13 mouse cellular contexts compared by ENCODE assay signal in the genomic region with DNA sequence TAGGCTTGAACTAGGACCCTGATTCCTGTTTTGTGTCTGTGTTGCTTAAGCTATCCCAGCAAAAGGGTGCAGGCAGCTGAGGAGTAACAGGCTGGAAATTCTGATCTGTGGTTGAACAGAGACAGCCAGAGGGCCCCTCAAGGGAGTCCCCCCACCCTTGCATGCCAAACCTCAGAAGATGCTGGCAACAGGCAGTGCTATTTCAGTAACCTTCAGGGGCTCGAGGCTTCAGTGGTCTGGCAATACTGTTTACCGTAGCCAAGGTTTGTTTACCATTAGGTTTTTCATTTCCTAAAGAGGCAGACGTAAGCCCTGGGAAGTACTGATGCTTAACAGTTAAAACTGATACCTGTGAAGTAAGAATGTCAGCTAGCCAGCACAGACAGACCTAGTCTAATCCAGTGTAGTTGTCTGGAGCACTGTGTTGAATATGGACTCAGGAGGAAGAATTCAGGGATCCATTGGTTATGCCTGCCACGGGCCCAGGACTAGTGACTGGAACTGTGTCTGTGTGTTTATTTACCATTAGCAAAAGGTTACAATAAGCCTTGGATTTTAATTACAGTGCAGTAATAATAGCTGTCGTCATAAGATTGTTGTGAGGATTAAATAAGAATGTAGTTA. TPM values are rescaled to one million over a fixed set of nuclear protein-coding genes. Genes with fewer than 3 reads are reported as not detected.
A peak's percentile ranks its signal among the peaks of the same experiment; 100 is the strongest.
DNase-seq lines count a peak whose midpoint lies in the region; ATAC-seq lines count a peak whose summit lies in the region.
"Had no signal": no experiment of that assay in that cellular context is flagged by ENCODE, and none has a peak within 500 bp of the region (broad histone marks: within the 10 kb centered on the region; RNA-seq: fewer than 3 reads in every experiment).

No protein-coding gene starts in this region.

- no peaks in the 10 kb centered on the region for H3K9me3 ChIP-seq in midbrain, embryonic 14.5 days (ENCODE audit: control insufficient read depth, low read length)
- no peaks in the 10 kb centered on the region for H3K9me3 ChIP-seq in midbrain, embryonic 15.5 days
- H3K9me3 ChIP-seq in intestine, embryonic 16.5 days (ENCODE audit: control insufficient read depth, low read length), result no peaks in the 10 kb centered on the region
- H3K9me3 ChIP-seq in forebrain, embryonic 16.5 days (ENCODE audit: control insufficient read depth, low read length), result no peaks in the 10 kb centered on the region
- H3K9me3 ChIP-seq: hindbrain, embryonic 10.5 days; lung, embryonic 15.5 days; midbrain, embryonic 12.5 days had no signal

- no peaks in the 10 kb centered on the region for H3K27me3 ChIP-seq in midbrain, embryonic 14.5 days (ENCODE audit: control insufficient read depth, insufficient read depth, low read length)
- no peaks in the 10 kb centered on the region for H3K27me3 ChIP-seq in midbrain, embryonic 15.5 days (replicated peaks)
- no peaks in the 10 kb centered on the region for H3K27me3 ChIP-seq in intestine, embryonic 16.5 days (replicated peaks; ENCODE audit: control insufficient read depth, insufficient read depth, low read length)
- H3K27me3 ChIP-seq in forebrain, embryonic 16.5 days (replicated peaks; ENCODE audit: control insufficient read depth, insufficient read depth, low read length), result no peaks in the 10 kb centered on the region
- H3K27me3 ChIP-seq: lung, embryonic 15.5 days had no signal

- H3K27ac ChIP-seq in midbrain, embryonic 14.5 days (replicated peaks; ENCODE audit: low read depth, low read length), result no peak overlapping the region
- no peak overlapping the region for H3K27ac ChIP-seq in midbrain, embryonic 15.5 days
- peak overlapping the region; percentile 66 for H3K27ac ChIP-seq in intestine, embryonic 16.5 days (ENCODE audit: low read length)
- H3K27ac ChIP-seq in forebrain, embryonic 16.5 days (ENCODE audit: low read length), result no peak overlapping the region
- H3K27ac ChIP-seq: hindbrain, embryonic 10.5 days; lung, embryonic 15.5 days; midbrain, embryonic 12.5 days had no signal

- peak; percentile 37 for DNase-seq in midbrain, embryonic 14.5 days
- DNase-seq in kidney, postnatal 25 days, result peak; percentile 57 to 73
- DNase-seq in yolk sac, embryonic 10.5 days (ENCODE audit: low spot score), result peak; percentile 77
- DNase-seq: embryo, embryonic 11 days; thymus, adult 18-20 months had no signal

- peaks cover 28% of the 10 kb centered on the region for H3K4me1 ChIP-seq in midbrain, embryonic 14.5 days (ENCODE audit: control insufficient read depth, insufficient read depth, low read length)
- peaks cover 27% of the 10 kb centered on the region for H3K4me1 ChIP-seq in midbrain, embryonic 15.5 days
- peaks cover 20% of the 10 kb centered on the region; the same call in 1 of the 2 replicates for H3K4me1 ChIP-seq in intestine, embryonic 16.5 days (ENCODE audit: control insufficient read depth, insufficient read depth, low read length)
- peaks cover 20% of the 10 kb centered on the region for H3K4me1 ChIP-seq in forebrain, embryonic 16.5 days (replicated peaks; ENCODE audit: control insufficient read depth, insufficient read depth, low read length)

- H3K9ac ChIP-seq in midbrain, embryonic 14.5 days (replicated peaks; ENCODE audit: low read length), result no peak overlapping the region
- H3K9ac ChIP-seq in midbrain, embryonic 15.5 days, result no peak overlapping the region
- H3K9ac ChIP-seq in intestine, embryonic 16.5 days (ENCODE audit: low read depth, low read length), result peak overlapping the region; percentile 25; the same call in 1 of the 2 replicates
- H3K9ac ChIP-seq in forebrain, embryonic 16.5 days (replicated peaks; ENCODE audit: low read depth, low read length), result no peak overlapping the region
- H3K9ac ChIP-seq: lung, embryonic 15.5 days; midbrain, embryonic 12.5 days had no signal

- H3K36me3 ChIP-seq in midbrain, embryonic 14.5 days (ENCODE audit: control insufficient read depth, insufficient read depth, low read length), result no peaks in the 10 kb centered on the region
- H3K36me3 ChIP-seq in midbrain, embryonic 15.5 days (replicated peaks), result no peaks in the 10 kb centered on the region
- no peaks in the 10 kb centered on the region for H3K36me3 ChIP-seq in intestine, embryonic 16.5 days (ENCODE audit: control insufficient read depth, insufficient read depth, low read length)
- H3K36me3 ChIP-seq in forebrain, embryonic 16.5 days (ENCODE audit: control insufficient read depth, insufficient read depth), result no peaks in the 10 kb centered on the region
- H3K36me3 ChIP-seq: hindbrain, embryonic 10.5 days; lung, embryonic 15.5 days; midbrain, embryonic 12.5 days had no signal

- no peak overlapping the region for H3K4me2 ChIP-seq in midbrain, embryonic 14.5 days (ENCODE audit: low read length)
- no peak overlapping the region for H3K4me2 ChIP-seq in midbrain, embryonic 15.5 days
- peak overlapping the region; percentile 22; the same call in 1 of the 2 replicates for H3K4me2 ChIP-seq in intestine, embryonic 16.5 days (ENCODE audit: low read depth, low read length)
- H3K4me2 ChIP-seq in forebrain, embryonic 16.5 days (ENCODE audit: low read length), result no peak overlapping the region
- H3K4me2 ChIP-seq: lung, embryonic 15.5 days; midbrain, embryonic 12.5 days had no signal

- no peak overlapping the region for H3K4me3 ChIP-seq in midbrain, embryonic 14.5 days (replicated peaks; ENCODE audit: low read depth, low read length)
- H3K4me3 ChIP-seq in midbrain, embryonic 15.5 days, result no peak overlapping the region
- H3K4me3 ChIP-seq in intestine, embryonic 16.5 days (ENCODE audit: low read length), result no peak overlapping the region
- no peak overlapping the region for H3K4me3 ChIP-seq in forebrain, embryonic 16.5 days (replicated peaks; ENCODE audit: low read length)
- H3K4me3 ChIP-seq: hindbrain, embryonic 10.5 days; lung, embryonic 15.5 days; midbrain, embryonic 12.5 days had no signal

- no peak for ATAC-seq in midbrain, embryonic 14.5 days (ENCODE audit: low FRiP score, low TSS enrichment)
- ATAC-seq in midbrain, embryonic 15.5 days (replicated peaks), result no peak
- ATAC-seq in intestine, embryonic 16.5 days, result no peak
- no peak for ATAC-seq in forebrain, embryonic 16.5 days
- no peak for ATAC-seq in erythroid progenitor cell, adult 5-6 weeks (replicated peaks; ENCODE audit: low FRiP score, poor library complexity, severe bottlenecking)
- ATAC-seq: activated CD4-positive, CD25-positive, alpha-beta regulatory T cell, adult 4 months had no signal

- 70% methylated on average over 5 of the region's 5 CpGs for WGBS in midbrain, embryonic 14.5 days
- 60% methylated on average over 5 of the region's 5 CpGs for WGBS in midbrain, embryonic 15.5 days
- 45% methylated on average over 5 of the region's 5 CpGs for WGBS in intestine, embryonic 16.5 days
- WGBS in forebrain, embryonic 16.5 days, result 49% methylated on average over 5 of the region's 5 CpGs

RNA-seq across cellular contexts. Expression of a gene that starts 29.0 kb away (rescaled TPM):
- 8.3 and 10.2 TPM in 2 replicates for polyA plus RNA-seq in midbrain, embryonic 14.5 days (2014; fragmentation: Nextera tagmentation; extraction: Ambion mirVana)
- polyA plus RNA-seq in midbrain, embryonic 15.5 days (2015; fragmentation: Nextera tagmentation; extraction: Ambion mirVana), result 9.6 and 10.3 TPM in 2 replicates
- 4.7 and 5.4 TPM in 2 replicates for polyA plus RNA-seq in intestine, embryonic 16.5 days (2015; fragmentation: Nextera tagmentation; extraction: Ambion mirVana)
- polyA plus RNA-seq in forebrain, embryonic 16.5 days (2015; fragmentation: Nextera tagmentation; extraction: Ambion mirVana), result 7.4 and 7.8 TPM in 2 replicates
- total RNA-seq in erythroid progenitor cell, adult 5-6 weeks (2015; ENCODE audit: low replicate concordance), result 1.4 and 1.7 TPM in 2 replicates
- 1.8 and 2.0 TPM in 2 replicates for total RNA-seq in erythroid progenitor cell, adult 5-6 weeks (2017; ENCODE audit: low replicate concordance)
